Mouse (Mus musculus) testis, adult 2 months (tissue): ENCODE measurements around the gene Dync1i1. TPM values are rescaled to one million over a fixed set of nuclear protein-coding genes. Genes with fewer than 3 reads are reported as not detected.

Experiments
- H3K27ac ChIP-seq: fragments of 200-500 bp; 2 replicates; pipeline ENCODE4 v1.5.1; 2012; ENCODE audit warnings: low read depth, low read length; ENCODE audit not compliant: control insufficient read depth, insufficient read depth
- H3K27me3 ChIP-seq: fragments of 200-500 bp; 2 replicates; pipeline ENCODE4 v1.6.1; 2012; ENCODE audit warnings: mild to moderate bottlenecking, low read length, moderate library complexity; ENCODE audit not compliant: control insufficient read depth, insufficient read depth
- H3K36me3 ChIP-seq: fragments of 200-500 bp; 2 replicates; pipeline ENCODE4 v1.6.1; 2012; ENCODE audit warnings: mild to moderate bottlenecking, low read length; ENCODE audit not compliant: control insufficient read depth, insufficient read depth
- H3K4me1 ChIP-seq: fragments of 200-500 bp; 2 replicates; pipeline ENCODE4 v1.6.1; 2012; ENCODE audit warnings: low read length; ENCODE audit not compliant: control insufficient read depth, insufficient read depth
- H3K4me3 ChIP-seq: fragments of 200-500 bp; 2 replicates; pipeline ENCODE4 v1.5.1; 2012; ENCODE audit warnings: low read depth, mild to moderate bottlenecking, low read length, moderate library complexity, mixed read lengths; ENCODE audit not compliant: control insufficient read depth
- CTCF ChIP-seq: fragments of 200-500 bp; IDR thresholded peaks from 2 replicates; pipeline ENCODE4 v1.5.1; 2012; ENCODE audit warnings: low read depth, mild to moderate bottlenecking, inconsistent platforms, low read length, moderate library complexity; ENCODE audit not compliant: control insufficient read depth, insufficient read depth, insufficient replicate concordance
- POLR2A ChIP-seq: fragments of 200-500 bp; IDR thresholded peaks from 2 replicates; pipeline ENCODE4 v1.6.1; 2012; ENCODE audit warnings: low read depth, mild to moderate bottlenecking, inconsistent platforms, low read length, moderate library complexity; ENCODE audit not compliant: control insufficient read depth
- polyA plus RNA-seq: library from polyadenylated mRNA; depleted of rRNA; stranded (reverse); fragments of >200 nt; gene quantifications from 2 replicates; pipeline ENCODE4 v1.2.3, GENCODE M21; 2012

Dync1i1 gene
- polyA plus RNA-seq, 1 experiment = 12.1 TPM

- Histone ChIP-seq H3K4me3 (no peak overlapping the region), H3K4me1 (no peaks in the 10 kb centered on the region), H3K27me3 (no peaks in the 10 kb centered on the region), H3K36me3 (no peaks in the 10 kb centered on the region), H3K27ac (no peak overlapping the region)
- TF ChIP-seq CTCF (no peak), POLR2A (no peak)
These were observed 16.1 kb downstream of the Dync1i1 start for GRCm38 (mm10) chr6:5741395-5742032.

- Histone ChIP-seq H3K36me3 (no peaks in the 10 kb centered on the region), H3K4me1 (no peaks in the 10 kb centered on the region), H3K27me3 (no peaks in the 10 kb centered on the region), H3K27ac (no peak overlapping the region), H3K4me3 (no peak overlapping the region)
- TF ChIP-seq CTCF (no peak), POLR2A (no peak)
These were observed 24.8 kb downstream of the Dync1i1 start for GRCm38 (mm10) chr6:5750079-5750711.

- TF ChIP-seq POLR2A (no peak), CTCF (no peak)
- Histone ChIP-seq H3K4me1 (no peaks in the 10 kb centered on the region), H3K27me3 (no peaks in the 10 kb centered on the region), H3K36me3 (no peaks in the 10 kb centered on the region), H3K27ac (no peak overlapping the region), H3K4me3 (no peak overlapping the region)
These were observed 26.7 kb downstream of the Dync1i1 start for GRCm38 (mm10) chr6:5752128-5752527.

GRCm38 (mm10) chr6:5752617-5753016, 27.2 kb downstream of the Dync1i1 start:
- TF ChIP-seq CTCF = no peak
- no peak for TF ChIP-seq POLR2A
- Histone ChIP-seq H3K27me3 (no peaks in the 10 kb centered on the region), H3K36me3 (no peaks in the 10 kb centered on the region), H3K4me1 (no peaks in the 10 kb centered on the region), H3K4me3 (no peak overlapping the region), H3K27ac (no peak overlapping the region)

DNA sequence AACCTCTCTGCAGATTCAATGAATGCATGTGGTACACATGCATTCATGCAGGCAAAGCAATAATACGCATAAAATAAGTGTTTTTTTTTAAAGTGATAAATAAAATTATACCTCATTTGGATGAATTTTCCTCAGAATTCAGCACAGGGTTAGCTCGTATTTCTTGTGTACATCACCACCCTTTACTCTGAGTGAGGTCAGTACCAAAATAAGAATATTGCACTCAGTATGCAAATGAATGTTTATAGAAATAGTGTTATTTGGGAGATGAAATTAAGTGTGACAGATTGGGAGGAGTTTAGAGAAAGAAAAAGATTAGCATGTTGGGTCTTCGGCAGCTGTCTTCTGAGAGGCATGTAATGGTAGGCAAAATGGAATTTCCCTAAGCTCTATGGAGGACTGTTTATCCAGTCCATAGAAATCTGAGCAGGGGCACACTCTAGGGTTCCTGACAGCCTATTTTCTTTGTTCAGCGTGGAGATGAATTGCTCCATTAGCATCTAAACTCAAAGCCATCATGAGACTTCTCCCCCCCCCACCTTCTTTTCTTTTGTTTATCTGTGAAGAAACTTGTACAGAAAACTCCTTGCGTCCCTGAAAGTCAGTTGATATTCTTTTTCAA, 31.2 kb downstream of the Dync1i1 start:
- TF ChIP-seq POLR2A (no peak), CTCF (no peak)
- Histone ChIP-seq H3K4me1 (no peaks in the 10 kb centered on the region), H3K27ac (no peak overlapping the region), H3K27me3 (no peaks in the 10 kb centered on the region), H3K36me3 (no peaks in the 10 kb centered on the region), H3K4me3 (no peak overlapping the region)

DNA sequence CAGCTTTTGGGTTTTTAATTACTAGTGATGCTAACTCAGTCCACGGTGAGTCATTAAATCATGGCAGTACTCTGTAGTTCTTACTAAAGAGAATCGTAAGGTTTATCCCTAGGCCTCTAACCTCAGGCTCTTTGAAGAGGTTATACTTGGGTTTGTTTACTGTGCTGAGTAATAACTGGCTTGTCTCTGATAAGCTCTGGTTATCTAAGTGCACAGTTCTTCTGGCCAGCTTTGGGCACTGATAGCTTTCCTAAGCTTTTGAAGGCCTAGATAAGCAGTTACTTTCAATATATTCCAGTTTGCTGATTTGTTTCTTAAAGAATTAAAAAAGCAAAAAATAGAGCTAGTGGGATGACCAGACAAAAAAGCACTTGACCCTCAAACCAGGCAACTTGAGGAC, 37.5 kb downstream of the Dync1i1 start:
- H3K4me3 ChIP-seq = no peak overlapping the region
- H3K36me3 ChIP-seq = no peaks in the 10 kb centered on the region
- H3K27me3 ChIP-seq = no peaks in the 10 kb centered on the region
- TF ChIP-seq POLR2A (no peak), CTCF (no peak)
- H3K4me1 ChIP-seq = no peaks in the 10 kb centered on the region
- H3K27ac ChIP-seq = no peak overlapping the region

GRCm38 (mm10) chr6:5768576-5768975, 43.1 kb downstream of the Dync1i1 start:
- Histone ChIP-seq H3K4me3 (no peak overlapping the region), H3K4me1 (no peaks in the 10 kb centered on the region), H3K27me3 (no peaks in the 10 kb centered on the region), H3K36me3 (no peaks in the 10 kb centered on the region), H3K27ac (no peak overlapping the region)
- TF ChIP-seq POLR2A = no peak
- no peak for TF ChIP-seq CTCF

DNA sequence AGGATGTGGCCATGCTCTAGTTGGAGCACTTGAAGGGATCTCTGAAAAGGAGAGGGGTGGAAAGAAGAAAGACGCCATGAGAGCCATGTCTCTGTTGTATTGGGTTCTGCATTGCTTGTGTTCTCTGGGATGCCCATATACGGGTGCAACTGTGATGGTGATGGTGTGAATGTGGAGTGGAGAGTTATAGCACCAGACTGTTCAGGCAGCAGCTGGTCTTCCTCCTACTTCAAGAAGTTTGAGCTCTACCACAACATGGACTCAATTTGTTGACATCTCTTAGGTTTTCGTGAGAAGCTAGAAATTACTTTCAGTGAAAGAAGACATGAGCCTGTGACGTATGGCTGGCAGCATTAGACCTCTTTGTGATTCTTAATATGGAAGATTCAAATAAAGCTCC, 44.8 kb downstream of the Dync1i1 start:
- no peaks in the 10 kb centered on the region for H3K36me3 ChIP-seq
- no peaks in the 10 kb centered on the region for H3K27me3 ChIP-seq
- TF ChIP-seq POLR2A = no peak
- TF ChIP-seq CTCF = no peak
- H3K4me1 ChIP-seq = no peaks in the 10 kb centered on the region
- no peak overlapping the region for H3K27ac ChIP-seq
- no peak overlapping the region for H3K4me3 ChIP-seq
